Mouse (Mus musculus): Measurements from ENCODE around the gene Ajap1. TPM values are rescaled to one million over a fixed set of nuclear protein-coding genes. Genes with fewer than 3 reads are reported as not detected.

Ajap1 gene
- polyA plus RNA-seq, 1 experiment from 2014 or later: 0.52 TPM

GRCm38 (mm10) chr4:153442522-153442921, 40.1 kb downstream of the Ajap1 start:
- no peaks in the 10 kb centered on the region for H3K27me3 ChIP-seq
- no peak for ATAC-seq (ENCODE audit: insufficient number of reproducible peaks, insufficient read depth, low FRiP score, low TSS enrichment)
- WGBS: 86% methylated on average over 10 of the region's 10 CpGs
- no peak overlapping the region for H3K4me3 ChIP-seq
- no peak overlapping the region for H3K9ac ChIP-seq
- H3K9me3 ChIP-seq: no peaks in the 10 kb centered on the region
- no peaks in the 10 kb centered on the region for H3K36me3 ChIP-seq
- H3K27ac ChIP-seq: no peak overlapping the region
- H3K4me1 ChIP-seq: no peaks in the 10 kb centered on the region
- no peak overlapping the region for H3K4me2 ChIP-seq (replicated peaks)

DNA sequence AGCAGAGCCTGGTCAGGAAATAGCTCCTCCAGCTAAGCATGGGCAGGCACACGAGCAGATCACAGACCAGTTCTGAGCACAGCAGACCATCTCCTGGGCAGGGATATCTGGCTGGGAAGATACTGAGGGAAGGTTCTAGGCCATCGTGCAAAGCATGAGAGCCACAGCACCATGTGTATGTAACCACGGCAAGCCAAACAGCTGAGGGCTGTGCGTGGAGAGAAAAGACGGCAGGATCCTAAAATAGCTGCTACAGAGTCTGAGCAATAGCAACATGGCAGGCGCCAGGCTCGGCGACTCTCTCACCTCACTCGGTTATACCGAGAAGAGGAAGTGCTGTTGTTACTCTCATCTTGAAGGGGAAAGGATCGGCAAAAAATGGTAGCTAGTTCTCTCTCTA, 42.7 kb downstream of the Ajap1 start:
- Histone ChIP-seq H3K36me3 (no peaks in the 10 kb centered on the region), H3K27ac (no peak overlapping the region), H3K4me1 (0 out of 2 replicates have a peak, but pooled peaks cover 6% of the 10 kb centered on the region), H3K4me2 (replicated peaks) (no peak overlapping the region), H3K9me3 (no peaks in the 10 kb centered on the region), H3K4me3 (no peak overlapping the region), H3K27me3 (no peaks in the 10 kb centered on the region), H3K9ac (no peak overlapping the region)
- 79% methylated on average over 11 of the region's 11 CpGs for WGBS
- ATAC-seq (ENCODE audit: insufficient number of reproducible peaks, insufficient read depth, low FRiP score, low TSS enrichment): no peak

GRCm38 (mm10) chr4:153439031-153439430, 43.6 kb downstream of the Ajap1 start:
- Histone ChIP-seq H3K9ac (no peak overlapping the region), H3K27me3 (no peaks in the 10 kb centered on the region), H3K4me3 (no peak overlapping the region), H3K4me2 (replicated peaks) (no peak overlapping the region), H3K4me1 (0 out of 2 replicates have a peak, but pooled peaks cover 6% of the 10 kb centered on the region), H3K9me3 (no peaks in the 10 kb centered on the region), H3K27ac (no peak overlapping the region), H3K36me3 (no peaks in the 10 kb centered on the region)
- 62% methylated on average over 12 of the region's 12 CpGs for WGBS
- no peak for ATAC-seq (ENCODE audit: insufficient number of reproducible peaks, insufficient read depth, low FRiP score, low TSS enrichment)

DNA sequence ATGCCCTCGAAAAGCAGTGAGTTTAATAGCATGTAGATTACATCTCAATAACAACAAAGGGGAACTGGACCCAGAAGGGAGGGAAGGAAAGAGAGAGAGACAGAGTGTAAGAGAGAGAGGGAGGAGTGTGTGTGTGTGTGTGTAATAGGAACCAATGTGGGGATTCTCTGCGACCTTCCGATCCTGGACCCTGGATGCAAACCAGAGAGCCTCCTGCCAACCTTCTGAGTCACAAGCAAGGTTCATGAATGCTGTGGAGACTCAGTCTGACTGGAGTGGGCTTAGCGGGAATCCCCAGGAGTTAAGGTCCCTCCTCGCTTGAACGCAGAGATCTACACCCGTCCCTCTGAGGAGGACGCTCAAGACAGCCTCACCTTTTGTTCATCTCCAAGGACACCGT, 45.4 kb downstream of the Ajap1 start:
- H3K27ac ChIP-seq: no peak overlapping the region
- no peaks in the 10 kb centered on the region for H3K36me3 ChIP-seq
- ATAC-seq (ENCODE audit: insufficient number of reproducible peaks, insufficient read depth, low FRiP score, low TSS enrichment): no peak
- no peaks in the 10 kb centered on the region for H3K27me3 ChIP-seq
- H3K4me2 ChIP-seq (replicated peaks): no peak overlapping the region
- H3K9me3 ChIP-seq: no peaks in the 10 kb centered on the region
- H3K9ac ChIP-seq: no peak overlapping the region
- no peak overlapping the region for H3K4me3 ChIP-seq
- WGBS: 76% methylated on average over 9 of the region's 9 CpGs
- 0 out of 2 replicates have a peak, but pooled peaks cover 6% of the 10 kb centered on the region for H3K4me1 ChIP-seq

GRCm38 (mm10) chr4:153435917-153436316, 46.7 kb downstream of the Ajap1 start:
- WGBS: 66% methylated on average over 5 of the region's 5 CpGs
- H3K4me3 ChIP-seq: no peak overlapping the region
- H3K4me1 ChIP-seq: 0 out of 2 replicates have a peak, but pooled peaks cover 6% of the 10 kb centered on the region
- H3K36me3 ChIP-seq: no peaks in the 10 kb centered on the region
- no peak for ATAC-seq (ENCODE audit: insufficient number of reproducible peaks, insufficient read depth, low FRiP score, low TSS enrichment)
- H3K4me2 ChIP-seq (replicated peaks): no peak overlapping the region
- no peak overlapping the region for H3K27ac ChIP-seq
- no peak overlapping the region for H3K9ac ChIP-seq
- no peaks in the 10 kb centered on the region for H3K27me3 ChIP-seq
- H3K9me3 ChIP-seq: no peaks in the 10 kb centered on the region

DNA sequence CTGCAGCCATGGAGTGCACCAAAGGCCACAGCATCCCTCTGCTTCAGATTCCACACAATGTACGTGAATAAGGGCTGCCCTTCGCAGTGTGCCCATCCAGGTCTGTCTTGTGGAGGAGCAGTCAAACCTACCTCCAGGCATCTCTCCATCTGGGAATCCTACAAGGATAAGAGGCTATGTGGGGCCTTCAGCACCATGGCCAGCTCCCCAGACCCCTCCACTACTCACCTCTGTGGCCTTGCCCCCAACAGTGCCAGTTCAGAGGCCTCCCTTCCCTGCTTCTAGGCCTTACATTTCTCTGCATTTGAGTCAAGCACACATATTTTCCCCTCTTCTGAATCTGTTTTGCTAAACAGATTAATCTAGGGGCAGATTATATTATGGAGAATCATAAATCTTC, 52.6 kb downstream of the Ajap1 start:
- no peak for ATAC-seq (ENCODE audit: insufficient number of reproducible peaks, insufficient read depth, low FRiP score, low TSS enrichment)
- Histone ChIP-seq H3K9me3 (0 out of 2 replicates have a peak, but pooled peaks cover 5% of the 10 kb centered on the region), H3K27me3 (no peaks in the 10 kb centered on the region), H3K4me2 (replicated peaks) (no peak overlapping the region), H3K4me3 (no peak overlapping the region), H3K9ac (no peak overlapping the region), H3K27ac (no peak overlapping the region), H3K4me1 (no peaks in the 10 kb centered on the region), H3K36me3 (no peaks in the 10 kb centered on the region)
- WGBS: 77% methylated on average over 2 of the region's 2 CpGs

DNA sequence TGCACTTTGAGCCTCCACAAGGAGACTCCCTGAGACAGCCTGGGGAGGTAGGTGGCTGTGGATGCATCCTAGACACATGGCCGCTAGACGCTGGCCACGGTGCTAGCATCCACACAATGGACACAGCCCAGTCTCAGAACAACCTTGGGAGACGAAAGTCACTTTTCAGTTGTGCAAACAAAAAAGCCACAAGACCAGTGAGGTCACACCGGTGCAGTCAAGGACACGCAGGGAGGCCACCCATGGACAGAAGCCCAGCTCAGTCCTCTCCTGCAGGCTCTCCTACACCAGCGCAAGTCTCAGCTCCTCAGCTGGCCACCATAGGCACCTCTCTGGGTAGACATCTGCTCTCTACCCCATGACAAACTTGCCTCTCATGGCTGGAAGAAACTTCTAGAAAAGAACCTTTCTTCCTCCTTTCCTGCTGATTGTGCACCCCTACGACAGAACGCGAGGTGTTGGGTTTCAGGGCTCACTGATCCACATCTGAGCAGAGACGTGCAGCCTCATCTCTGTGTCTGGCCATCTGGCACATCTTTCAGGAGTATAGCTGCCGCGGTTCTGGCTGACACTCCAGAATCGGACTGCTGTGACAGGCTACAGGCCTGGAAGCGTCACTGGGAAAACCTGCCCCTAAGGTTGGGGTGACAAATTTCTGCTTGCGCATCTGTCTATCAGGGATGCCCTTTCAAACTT, 56.5 kb downstream of the Ajap1 start:
- Histone ChIP-seq H3K36me3 (no peaks in the 10 kb centered on the region), H3K9ac (no peak overlapping the region), H3K4me1 (no peaks in the 10 kb centered on the region), H3K4me3 (no peak overlapping the region), H3K4me2 (replicated peaks) (no peak overlapping the region), H3K27ac (no peak overlapping the region), H3K27me3 (no peaks in the 10 kb centered on the region), H3K9me3 (0 out of 2 replicates have a peak, but pooled peaks cover 5% of the 10 kb centered on the region)
- 73% methylated on average over 16 of the region's 16 CpGs for WGBS
- no peak for ATAC-seq (ENCODE audit: insufficient number of reproducible peaks, insufficient read depth, low FRiP score, low TSS enrichment)

- H3K4me2 ChIP-seq (replicated peaks): no peak overlapping the region
- no peak overlapping the region for H3K9ac ChIP-seq
- H3K27me3 ChIP-seq: no peaks in the 10 kb centered on the region; the same call in 1 of the 2 replicates
- no peak overlapping the region for H3K4me3 ChIP-seq
- no peaks in the 10 kb centered on the region for H3K4me1 ChIP-seq
- H3K36me3 ChIP-seq: no peaks in the 10 kb centered on the region
- ATAC-seq (ENCODE audit: insufficient number of reproducible peaks, insufficient read depth, low FRiP score, low TSS enrichment): no peak
- 86% methylated on average over 10 of the region's 10 CpGs for WGBS
- H3K27ac ChIP-seq: no peak overlapping the region
- no peaks in the 10 kb centered on the region for H3K9me3 ChIP-seq
These were observed 58.3 kb downstream of the Ajap1 start for GRCm38 (mm10) chr4:153424324-153424723.

DNA sequence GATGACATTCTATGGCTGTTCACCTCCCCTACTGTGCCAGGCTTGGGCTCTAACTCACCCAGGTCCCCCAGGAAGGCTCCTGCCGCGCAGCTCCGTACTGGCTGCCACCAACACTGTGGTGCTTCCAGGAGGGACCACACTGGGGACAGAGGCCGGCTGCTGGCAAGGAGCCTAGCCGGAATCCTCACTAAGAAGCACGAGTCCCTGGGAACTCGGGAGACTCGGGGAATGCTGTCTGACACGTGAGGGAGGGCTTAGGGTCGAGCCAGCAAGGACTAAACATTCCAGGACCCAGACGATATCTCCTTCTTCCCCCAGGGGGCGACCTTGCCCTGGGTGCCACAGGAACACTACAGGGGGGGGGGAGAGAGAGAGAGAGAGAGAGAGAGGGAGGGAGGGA, 64.7 kb downstream of the Ajap1 start:
- no peak overlapping the region for H3K27ac ChIP-seq
- WGBS: 4% methylated on average over 11 of the region's 12 CpGs

DNA sequence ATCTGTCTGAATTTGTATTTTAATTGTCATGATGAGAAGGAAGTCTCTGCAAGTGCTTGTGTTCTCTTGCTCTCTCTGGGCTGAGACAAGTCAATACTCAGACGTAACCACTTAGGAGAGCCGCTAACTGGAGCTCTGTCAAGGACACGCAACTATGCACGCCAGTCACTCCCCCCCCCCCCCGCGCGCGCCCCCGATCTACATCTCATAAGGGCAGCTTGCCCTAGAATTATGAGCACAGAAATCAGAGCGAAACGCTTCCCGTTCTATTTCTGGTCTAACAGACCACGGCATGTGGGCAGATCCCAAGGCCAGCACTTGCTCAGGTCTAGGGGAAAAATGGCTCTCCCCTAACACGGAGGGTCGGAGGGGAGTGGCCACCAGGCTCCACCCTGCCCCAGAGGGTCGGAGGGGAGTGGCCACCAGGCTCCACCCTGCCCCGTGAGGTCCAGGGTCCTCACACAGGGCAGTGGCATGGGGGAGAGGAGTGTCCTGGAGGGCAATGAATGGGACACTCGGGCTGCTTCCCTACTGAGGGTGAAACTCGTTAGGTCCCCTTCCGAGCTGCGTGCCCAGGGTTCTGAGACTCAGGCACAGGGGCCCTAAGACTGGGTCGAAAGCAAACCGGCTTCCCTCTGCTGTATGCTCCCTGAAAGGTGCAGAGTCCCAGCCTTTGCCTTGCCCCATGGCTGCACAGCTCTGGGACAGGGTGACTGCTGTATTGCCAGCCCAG, 65.3 kb downstream of the Ajap1 start:
- peak overlapping the region; percentile 23 for H3K4me3 ChIP-seq
- H3K9ac ChIP-seq: no peak overlapping the region
- peak overlapping the region; percentile 40 for H3K4me2 ChIP-seq (replicated peaks)
- ATAC-seq (ENCODE audit: insufficient number of reproducible peaks, insufficient read depth, low FRiP score, low TSS enrichment): peak; percentile 53; the same call in 1 of the 2 replicates
- H3K27me3 ChIP-seq: peaks cover 8% of the 10 kb centered on the region; the same call in 1 of the 2 replicates
- H3K4me1 ChIP-seq: 0 out of 2 replicates have a peak, but pooled peaks cover 8% of the 10 kb centered on the region
- H3K27ac ChIP-seq: no peak overlapping the region
- no peaks in the 10 kb centered on the region for H3K36me3 ChIP-seq
- no peaks in the 10 kb centered on the region for H3K9me3 ChIP-seq
- WGBS: 6% methylated on average over 23 of the region's 23 CpGs

More for the DNA sequence above, 64.7 kb downstream of the Ajap1 start:
- H3K9ac ChIP-seq: no peak overlapping the region
- H3K4me1 ChIP-seq: 0 out of 2 replicates have a peak, but pooled peaks cover 8% of the 10 kb centered on the region
- peak overlapping the region; percentile 40 for H3K4me2 ChIP-seq (replicated peaks)
- peaks cover 8% of the 10 kb centered on the region; the same call in 1 of the 2 replicates for H3K27me3 ChIP-seq
- H3K36me3 ChIP-seq: no peaks in the 10 kb centered on the region
- H3K9me3 ChIP-seq: no peaks in the 10 kb centered on the region
- no peak overlapping the region for H3K4me3 ChIP-seq
- ATAC-seq (ENCODE audit: insufficient number of reproducible peaks, insufficient read depth, low FRiP score, low TSS enrichment): no peak

- Histone ChIP-seq H3K9me3 (no peaks in the 10 kb centered on the region), H3K4me2 (replicated peaks) (no peak overlapping the region), H3K4me1 (0 out of 2 replicates have a peak, but pooled peaks cover 8% of the 10 kb centered on the region), H3K9ac (no peak overlapping the region), H3K4me3 (no peak overlapping the region), H3K36me3 (no peaks in the 10 kb centered on the region), H3K27ac (no peak overlapping the region), H3K27me3 (peaks cover 8% of the 10 kb centered on the region; the same call in 1 of the 2 replicates)
- 68% methylated on average over 9 of the region's 9 CpGs for WGBS
- ATAC-seq (ENCODE audit: insufficient number of reproducible peaks, insufficient read depth, low FRiP score, low TSS enrichment): no peak
These were observed 66.5 kb downstream of the Ajap1 start for GRCm38 (mm10) chr4:153416111-153416510.

- Histone ChIP-seq H3K36me3 (no peaks in the 10 kb centered on the region), H3K9me3 (no peaks in the 10 kb centered on the region), H3K4me1 (no peaks in the 10 kb centered on the region), H3K4me2 (replicated peaks) (no peak overlapping the region), H3K27me3 (no peaks in the 10 kb centered on the region), H3K4me3 (no peak overlapping the region), H3K27ac (no peak overlapping the region), H3K9ac (no peak overlapping the region)
- no peak for ATAC-seq (ENCODE audit: insufficient number of reproducible peaks, insufficient read depth, low FRiP score, low TSS enrichment)
- WGBS: 91% methylated on average over 8 of the region's 8 CpGs
These were observed 84.2 kb downstream of the Ajap1 start for GRCm38 (mm10) chr4:153398421-153398820.

Data from embryonic facial prominence, embryonic 12.5 days (tissue).